Mouse (Mus musculus) bone marrow macrophage, adult 2 months (primary cell): ENCODE measurements at regions not wholly inside any gene's neighbourhood (a gene's known extent, or its start where the extent isn't known, plus 50 kb on each side); places are given as distances from the start of the nearest gene placed in this dataset.

ENCODE experiments used
- H3K27ac ChIP-seq: 2 replicates; pipeline ENCODE4 v1.5.1; 2012; ENCODE audit warnings: low read depth, low read length; ENCODE audit not compliant: insufficient read depth
- H3K4me1 ChIP-seq: 2 replicates; pipeline ENCODE4 v1.6.1; 2012; ENCODE audit warnings: low read length; ENCODE audit not compliant: control insufficient read depth, insufficient read depth
- H3K4me3 ChIP-seq: 2 replicates; pipeline ENCODE4 v1.5.1; 2012; ENCODE audit warnings: mild to moderate bottlenecking, low read length, moderate library complexity; ENCODE audit not compliant: insufficient read depth
- CTCF ChIP-seq: IDR thresholded peaks from 2 replicates; pipeline ENCODE4 v1.5.1; 2012; ENCODE audit warnings: low read depth, mild to moderate bottlenecking, low read length, moderate library complexity
- POLR2A ChIP-seq: IDR thresholded peaks from 2 replicates; pipeline ENCODE4 v1.6.1; 2012; ENCODE audit warnings: mild to moderate bottlenecking, low read depth, low read length, borderline replicate concordance

DNA sequence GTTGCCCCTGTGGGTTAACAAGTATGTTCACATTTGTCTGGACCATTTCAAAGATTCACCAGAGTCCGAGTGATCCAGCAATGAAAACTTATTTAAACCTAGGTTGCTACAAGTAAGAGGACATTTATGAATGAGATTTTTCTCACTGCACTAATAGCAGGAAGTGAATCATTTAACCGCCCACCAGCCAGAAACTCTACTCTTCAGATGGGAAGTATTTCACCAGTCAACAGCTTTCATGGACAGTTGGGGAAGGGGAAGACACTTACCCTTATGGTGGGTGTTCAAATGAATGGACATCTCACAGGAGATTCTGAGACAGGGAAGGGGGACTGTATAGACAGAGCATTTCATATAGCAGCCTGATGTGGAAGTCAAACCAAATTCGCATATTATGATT, 113.7 kb upstream of the Cd180 start:
- peaks cover 9% of the 10 kb centered on the region; the same call in 1 of the 2 replicates for H3K4me1 ChIP-seq
- H3K4me3 ChIP-seq: no peak overlapping the region
- no peak overlapping the region for H3K27ac ChIP-seq
- TF ChIP-seq POLR2A (no peak), CTCF (no peak)

- H3K27ac ChIP-seq: no peak overlapping the region
Measured at GRCm38 (mm10) chr13:102583984-102584645, 109.2 kb upstream of the Cd180 start.

DNA sequence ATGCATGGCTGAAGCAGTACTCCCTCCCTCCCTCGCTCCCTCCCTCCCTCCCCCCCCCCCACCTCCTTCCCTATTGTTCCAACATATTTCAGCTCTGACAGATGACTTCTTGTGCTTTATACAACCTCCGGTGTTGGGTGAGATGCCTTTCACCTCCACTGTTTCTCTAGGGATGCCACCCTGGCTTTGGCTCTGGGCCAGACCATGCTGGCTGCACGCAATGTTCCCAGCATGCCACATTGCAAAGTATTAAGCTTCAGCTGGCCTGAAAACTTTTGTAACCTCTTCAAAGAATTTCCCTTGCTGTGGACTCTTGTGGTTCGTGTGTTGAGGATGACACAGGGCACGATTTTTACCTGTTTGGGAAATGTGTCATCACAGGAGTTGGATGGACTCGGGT, 107.1 kb upstream of the Cd180 start:
- Histone ChIP-seq H3K4me1 (peaks cover 6% of the 10 kb centered on the region; the same call in 1 of the 2 replicates), H3K27ac (no peak overlapping the region), H3K4me3 (no peak overlapping the region)
- TF ChIP-seq CTCF: no peak
- no peak for TF ChIP-seq POLR2A

More at GRCm38 (mm10) chr13:102583984-102584645, 109.2 kb upstream of the Cd180 start:
- TF ChIP-seq CTCF (no peak), POLR2A (no peak)
- peaks cover 9% of the 10 kb centered on the region; the same call in 1 of the 2 replicates for H3K4me1 ChIP-seq
- H3K4me3 ChIP-seq: no peak overlapping the region

- no peak overlapping the region for H3K27ac ChIP-seq
- TF ChIP-seq CTCF (no peak), POLR2A (no peak)
- H3K4me3 ChIP-seq: no peak overlapping the region
- H3K4me1 ChIP-seq: no peaks in the 10 kb centered on the region; the same call in 1 of the 2 replicates
Measured at GRCm38 (mm10) chr13:102589680-102590435, 103.5 kb upstream of the Cd180 start.

GRCm38 (mm10) chr13:102591803-102592537, 101.4 kb upstream of the Cd180 start:
- Histone ChIP-seq H3K27ac (no peak overlapping the region), H3K4me3 (no peak overlapping the region), H3K4me1 (peaks cover 5% of the 10 kb centered on the region)
- TF ChIP-seq POLR2A (no peak), CTCF (no peak)

GRCm38 (mm10) chr13:102593405-102594200, 99.8 kb upstream of the Cd180 start:
- no peak overlapping the region for H3K4me3 ChIP-seq
- H3K4me1 ChIP-seq: peaks cover 5% of the 10 kb centered on the region
- no peak overlapping the region for H3K27ac ChIP-seq
- TF ChIP-seq CTCF: no peak
- no peak for TF ChIP-seq POLR2A

DNA sequence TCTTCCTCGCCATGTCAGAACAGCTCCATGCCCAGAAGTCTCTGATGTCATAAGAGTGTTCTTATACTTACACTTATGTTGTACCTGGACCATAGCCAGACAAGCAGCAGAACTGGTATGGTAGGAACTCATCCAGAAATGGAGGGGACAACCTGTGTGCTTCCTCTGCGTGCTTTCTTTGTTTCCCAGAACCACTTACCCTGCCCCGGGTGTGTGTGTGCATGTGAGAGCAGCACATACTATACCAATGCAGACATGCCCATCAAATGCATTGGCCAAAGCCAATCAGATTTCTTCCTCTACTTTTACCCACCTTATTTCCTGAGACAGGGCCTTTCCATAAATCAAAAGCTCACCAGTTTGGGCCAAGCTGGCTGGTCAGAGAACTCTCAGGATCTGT, 99.2 kb upstream of the Cd180 start:
- TF ChIP-seq CTCF: no peak
- no peak for TF ChIP-seq POLR2A
- no peak overlapping the region for H3K27ac ChIP-seq
- H3K4me1 ChIP-seq: peaks cover 5% of the 10 kb centered on the region
- H3K4me3 ChIP-seq: no peak overlapping the region

GRCm38 (mm10) chr13:102595602-102596001, 97.8 kb upstream of the Cd180 start:
- peaks cover 5% of the 10 kb centered on the region for H3K4me1 ChIP-seq
- H3K4me3 ChIP-seq: no peak overlapping the region

DNA sequence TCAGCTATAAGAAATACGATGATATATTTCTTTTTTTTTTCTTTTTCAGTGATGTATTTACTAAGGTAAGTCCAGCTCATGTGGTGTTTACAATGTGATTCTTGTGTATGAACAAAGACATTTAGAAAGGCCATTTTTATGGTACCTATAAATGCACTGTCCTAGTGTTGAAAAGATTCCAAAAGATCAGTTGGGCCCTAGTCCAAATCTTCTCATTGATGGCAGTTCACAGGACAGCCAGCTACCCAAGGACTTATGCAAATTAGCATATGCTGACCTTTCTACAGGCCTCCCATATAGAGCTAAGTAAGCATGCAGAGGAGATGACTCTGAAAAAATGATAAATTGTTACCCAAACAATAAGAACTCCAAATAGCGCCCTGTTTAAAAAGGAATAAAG, 97.3 kb upstream of the Cd180 start:
- H3K4me1 ChIP-seq: peaks cover 5% of the 10 kb centered on the region
- no peak for TF ChIP-seq CTCF
- TF ChIP-seq POLR2A: no peak
- H3K4me3 ChIP-seq: no peak overlapping the region
- no peak overlapping the region for H3K27ac ChIP-seq

More at GRCm38 (mm10) chr13:102595602-102596001, 97.8 kb upstream of the Cd180 start:
- TF ChIP-seq POLR2A (no peak), CTCF (no peak)
- H3K27ac ChIP-seq: no peak overlapping the region

DNA sequence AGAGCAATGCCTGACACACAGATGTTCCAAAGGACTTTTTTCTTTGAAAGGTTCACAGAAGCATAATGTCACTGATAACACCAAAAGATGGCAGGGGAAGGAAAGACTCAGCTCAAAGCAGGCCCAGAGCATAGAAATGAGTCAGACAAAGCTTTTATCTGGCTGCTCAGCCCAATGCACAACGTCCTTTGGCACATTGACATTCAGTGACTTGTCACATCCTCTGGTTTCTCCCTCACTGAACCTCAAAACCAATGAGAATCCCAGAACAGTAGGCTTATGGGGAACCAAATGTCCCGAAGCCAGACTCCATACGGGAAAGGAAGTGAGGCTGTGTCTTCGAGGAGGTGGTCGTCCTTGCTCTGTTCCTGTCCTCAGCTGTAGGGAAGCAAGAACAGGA, 95.2 kb upstream of the Cd180 start:
- Histone ChIP-seq H3K4me1 (peaks cover 5% of the 10 kb centered on the region), H3K4me3 (no peak overlapping the region), H3K27ac (no peak overlapping the region)
- no peak for TF ChIP-seq POLR2A
- TF ChIP-seq CTCF: no peak
